Mouse (Mus musculus) large intestine, adult 2 months (tissue): ENCODE measurements around the gene Ptk7. TPM values are rescaled to one million over a fixed set of nuclear protein-coding genes. Genes with fewer than 3 reads are reported as not detected.

Experiments
- DNase-seq: peaks from one replicate; pipeline ENCODE4 v3.0.0-alpha.2; 2012; ENCODE audit warnings: low read depth, low spot score
- WGBS: fragments of 180-500 bp; shearing (Covaris S2); methylation state at CpG from one replicate; pipeline ENCODE4 v1.1.7; 2018; 5-methylcytosine and 5-hydroxymethylcytosine counted together
- polyA plus RNA-seq: library from polyadenylated mRNA; depleted of rRNA; stranded (reverse); fragments of >200 nt; gene quantifications from 2 replicates; pipeline ENCODE4 v1.2.3, GENCODE M21; 2012; rRNA removed

Ptk7 gene
- polyA plus RNA-seq, 1 experiment = 6.6 TPM

DNA sequence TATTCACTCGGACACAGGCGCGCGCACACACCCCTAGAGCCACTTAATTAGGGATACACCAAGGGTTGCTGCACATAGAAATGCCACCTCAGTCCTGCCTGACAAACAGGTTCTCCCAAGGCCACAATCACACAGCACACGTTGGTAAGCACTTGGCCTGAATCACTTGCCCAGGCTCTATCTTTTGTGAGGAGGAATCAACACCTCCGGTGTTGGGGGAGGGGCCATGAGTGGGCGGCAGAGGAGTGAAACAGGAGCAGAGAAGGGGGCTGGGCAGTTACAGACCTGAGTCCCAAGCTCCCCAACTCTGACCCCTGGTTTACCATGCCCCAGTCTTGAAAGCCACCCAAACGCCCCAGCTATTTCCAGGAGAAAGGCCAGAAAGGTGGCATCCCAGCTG, 82.3 kb downstream of the Ptk7 start:
- no peak for DNase-seq
- 64% methylated on average over 8 of the region's 8 CpGs for WGBS

GRCm38 (mm10) chr17:46546591-46546990, 82.7 kb downstream of the Ptk7 start:
- DNase-seq = no peak
- WGBS = 48% methylated on average over 7 of the region's 7 CpGs

DNA sequence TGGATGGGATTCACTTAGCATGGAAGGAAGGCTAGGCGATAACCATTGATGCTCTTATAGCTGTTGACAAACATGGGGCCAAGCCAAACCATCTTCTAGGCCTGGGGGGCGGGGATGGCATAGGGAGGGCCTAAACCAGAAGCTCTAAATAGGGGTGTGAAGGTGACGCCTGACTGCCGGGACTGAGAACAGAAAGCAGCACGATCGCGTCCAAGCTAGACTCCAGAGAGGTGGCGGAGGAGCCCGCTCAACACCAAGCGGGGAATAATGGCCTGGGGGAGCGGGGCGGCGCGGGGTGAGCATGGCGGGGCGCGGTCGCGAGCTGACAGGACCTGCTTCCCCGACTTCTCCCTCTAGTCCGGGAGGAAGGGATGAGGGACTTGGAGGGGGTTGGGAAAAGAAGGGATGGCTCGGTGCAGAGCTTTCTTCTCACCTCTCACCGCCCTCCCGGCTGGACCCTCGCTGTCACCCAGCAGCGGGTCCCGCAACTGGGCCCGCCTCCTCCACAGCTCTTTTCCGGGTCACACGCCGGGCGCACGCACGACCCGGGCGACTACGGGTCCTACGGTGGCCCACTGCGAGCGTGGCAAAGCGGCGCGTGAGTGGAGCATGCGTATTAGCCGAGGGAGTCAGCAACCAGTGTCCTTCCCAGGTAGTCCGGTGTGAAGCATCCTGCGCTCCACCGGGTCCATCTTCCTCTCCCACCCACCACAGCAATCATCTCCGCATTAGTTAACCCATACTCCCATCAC, 83.3 kb downstream of the Ptk7 start, which contains the start of gene Cul9:
Gene Cul9, minus strand, starts transcription at position 576 of the 752 bp plus-strand sequence.
- DNase-seq = no peak
- 6% methylated on average over 49 of the region's 49 CpGs for WGBS

- WGBS = 92% methylated on average over 12 of the region's 12 CpGs
Observed at GRCm38 (mm10) chr17:46543661-46544060, 85.6 kb downstream of the Ptk7 start.

DNA sequence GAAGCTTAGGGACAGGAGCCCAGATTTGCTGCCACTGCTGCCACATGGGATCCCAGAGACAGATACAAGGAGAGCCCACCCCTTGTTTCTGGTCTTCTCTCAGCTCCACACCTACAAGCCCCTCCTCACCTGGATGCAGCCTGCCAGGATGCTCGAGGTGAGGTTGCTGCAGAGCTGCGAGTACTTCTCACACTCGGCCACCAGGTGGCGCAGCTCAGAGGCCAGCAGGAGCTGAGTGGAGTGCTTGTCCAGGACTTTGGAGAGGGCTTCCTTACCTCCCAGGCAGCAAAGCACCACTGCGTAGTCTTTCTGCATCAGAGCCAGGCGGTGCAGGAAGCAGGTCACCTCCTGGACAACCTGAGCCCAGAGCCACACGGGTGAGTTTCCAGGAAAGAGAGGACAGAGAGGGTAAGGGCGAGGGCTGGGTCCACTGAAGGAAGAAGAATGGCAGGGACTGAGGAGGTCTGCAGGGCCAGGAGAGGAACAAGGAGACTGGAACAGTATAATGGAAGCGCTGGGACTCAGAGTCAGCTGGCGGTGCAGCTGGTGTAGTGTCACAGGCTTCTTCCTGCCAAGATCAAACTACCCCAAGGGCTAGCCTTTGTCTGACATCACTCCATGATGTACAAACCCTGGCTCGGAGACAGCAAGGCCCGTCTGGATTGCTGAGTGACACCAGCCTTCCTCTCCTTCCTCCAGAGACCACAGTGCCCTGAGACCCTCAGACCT, 103.6 kb downstream of the Ptk7 start:
- 44% methylated on average over 12 of the region's 12 CpGs for WGBS
- peak; percentile 31 for DNase-seq

More at GRCm38 (mm10) chr17:46543661-46544060, 85.6 kb downstream of the Ptk7 start:
- DNase-seq = no peak

GRCm38 (mm10) chr17:46525065-46525464, 104.2 kb downstream of the Ptk7 start:
- WGBS = 79% methylated on average over 10 of the region's 10 CpGs
- no peak for DNase-seq

GRCm38 (mm10) chr17:46521963-46522668, 107.2 kb downstream of the Ptk7 start:
- 42% methylated on average over 24 of the region's 24 CpGs for WGBS
- no peak for DNase-seq

DNA sequence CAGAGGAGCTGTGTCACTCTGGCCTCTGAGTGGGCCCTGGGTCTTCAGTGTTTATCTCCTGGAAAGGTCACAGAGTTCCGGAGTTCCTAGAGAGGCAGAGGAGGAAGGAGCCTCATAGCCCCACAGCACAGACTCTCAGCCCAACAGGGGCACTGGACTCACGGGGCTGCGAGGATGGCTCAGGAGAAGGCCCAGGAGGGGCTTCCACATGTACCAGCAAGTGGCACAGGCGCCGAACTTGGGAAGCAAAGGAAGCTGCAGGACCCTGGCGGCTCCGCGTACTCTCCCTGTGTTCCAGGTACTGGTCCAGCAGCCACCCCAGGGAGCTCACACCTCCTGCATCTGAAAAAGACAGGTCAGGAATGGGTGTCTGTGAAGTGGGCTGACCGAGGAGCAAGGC, 108.1 kb downstream of the Ptk7 start:
- no peak for DNase-seq
- WGBS = 76% methylated on average over 9 of the region's 9 CpGs

DNA sequence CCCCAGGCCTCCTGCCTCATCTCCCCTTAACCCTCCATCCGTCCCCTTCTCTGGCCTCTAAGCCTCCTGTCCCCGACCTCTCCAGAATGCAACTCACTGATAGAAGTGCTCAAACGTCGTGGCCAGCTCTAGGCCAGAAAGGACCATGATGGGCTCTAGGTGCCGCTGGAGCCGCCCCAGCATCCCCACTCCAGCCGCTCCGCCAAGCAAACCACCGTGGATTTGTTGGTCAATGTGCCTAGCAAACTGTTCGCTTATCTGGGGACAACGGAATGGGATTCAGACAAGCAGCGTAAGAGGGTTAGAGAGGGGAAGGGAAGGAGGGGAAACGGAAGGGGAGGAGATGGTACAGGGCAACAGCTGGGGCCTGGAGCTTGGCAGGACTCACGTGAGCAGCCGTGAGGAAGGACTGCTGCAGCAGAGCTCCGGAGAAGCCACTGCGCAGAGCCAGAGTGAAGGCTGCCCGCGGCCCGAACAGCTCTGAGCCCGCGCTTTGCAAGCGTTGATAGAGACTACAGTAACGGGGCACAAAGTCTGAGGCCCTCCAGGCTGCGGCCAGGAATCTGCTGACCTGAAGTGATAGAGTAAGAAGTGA, 108.8 kb downstream of the Ptk7 start:
- WGBS = 42% methylated on average over 25 of the region's 25 CpGs
- DNase-seq = no peak

DNA sequence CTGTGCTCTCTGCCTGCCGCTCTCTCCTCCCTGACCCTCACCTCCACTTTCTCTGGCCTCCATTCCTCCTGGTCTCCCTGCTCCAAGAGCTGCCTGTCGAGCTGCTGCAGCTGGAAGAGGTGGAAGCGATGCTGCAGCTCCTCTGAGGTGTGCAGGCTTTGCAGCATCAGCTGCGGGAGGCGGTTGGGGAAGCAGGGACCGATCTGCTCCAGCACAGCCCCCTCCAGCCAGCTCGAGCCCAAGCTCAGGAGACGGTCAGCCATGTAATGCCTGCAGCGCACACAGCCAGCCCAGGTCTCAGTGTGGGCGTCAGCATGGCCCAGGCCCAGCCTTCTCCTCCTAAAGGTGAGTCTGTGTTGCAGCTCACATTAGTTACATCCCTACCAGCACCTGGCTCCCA, 109.3 kb downstream of the Ptk7 start:
- DNase-seq = no peak
- 62% methylated on average over 10 of the region's 10 CpGs for WGBS

Other genes with a start within 250 kb of the Ptk7 start
- 1.9 and 4.5 TPM in 2 replicates for gene Zfp318, start 245.8 kb downstream of the Ptk7 start, polyA plus RNA-seq
- 0.60 and 0.83 TPM in 2 replicates for gene Crip3, start 200.6 kb downstream of the Ptk7 start, polyA plus RNA-seq
- gene Slc22a7, start 191.0 kb downstream of the Ptk7 start, polyA plus RNA-seq = not detected in 2 replicates
- gene Ttbk1, start 141.8 kb downstream of the Ptk7 start, polyA plus RNA-seq = 0.11 and 0.15 TPM in 2 replicates
- 7.1 and 8.1 TPM in 2 replicates for gene Dnph1, start 132.8 kb downstream of the Ptk7 start, polyA plus RNA-seq
- 4.1 and 6.1 TPM in 2 replicates for gene Cul9, start 83.1 kb downstream of the Ptk7 start, polyA plus RNA-seq
- gene Srf, start 73.3 kb downstream of the Ptk7 start, polyA plus RNA-seq = 120 and 129 TPM in 2 replicates
- gene Klc4, start 16.5 kb upstream of the Ptk7 start, polyA plus RNA-seq = 80.8 and 113 TPM in 2 replicates
- gene Mrpl2, start 16.7 kb upstream of the Ptk7 start, polyA plus RNA-seq = 73.1 and 99.3 TPM in 2 replicates
- gene Cul7, start 20.8 kb upstream of the Ptk7 start, polyA plus RNA-seq = 7.7 and 8.5 TPM in 2 replicates
- 42.4 and 47.6 TPM in 2 replicates for gene Rrp36, start 44.8 kb upstream of the Ptk7 start, polyA plus RNA-seq
- gene Mea1, start 49.3 kb upstream of the Ptk7 start, polyA plus RNA-seq = 83.7 and 90.1 TPM in 2 replicates
- 79.1 and 90.0 TPM in 2 replicates for gene Klhdc3, start 51.4 kb upstream of the Ptk7 start, polyA plus RNA-seq
- gene Ppp2r5d, start 75.6 kb upstream of the Ptk7 start, polyA plus RNA-seq = 86.8 and 108 TPM in 2 replicates
- gene Pex6, start 82.0 kb upstream of the Ptk7 start, polyA plus RNA-seq = 46.8 and 49.9 TPM in 2 replicates
- gene Gnmt, start 99.7 kb upstream of the Ptk7 start, polyA plus RNA-seq = 0.94 and 1.5 TPM in 2 replicates
- gene Cnpy3, start 122.7 kb upstream of the Ptk7 start, polyA plus RNA-seq = 34.9 and 38.8 TPM in 2 replicates
- gene Ptcra, start 134.2 kb upstream of the Ptk7 start, polyA plus RNA-seq = not detected in 2 replicates
- 67.3 and 82.3 TPM in 2 replicates for gene 2310039H08Rik, start 143.1 kb upstream of the Ptk7 start, polyA plus RNA-seq
- gene Rpl7l1, start 153.2 kb upstream of the Ptk7 start, polyA plus RNA-seq = 27.2 and 28.5 TPM in 2 replicates
- 5.4 and 11.4 TPM in 2 replicates for gene Bicral, start 229.0 kb upstream of the Ptk7 start, polyA plus RNA-seq